ENCODE assay signal across 7 mouse cellular contexts in the genomic region with DNA sequence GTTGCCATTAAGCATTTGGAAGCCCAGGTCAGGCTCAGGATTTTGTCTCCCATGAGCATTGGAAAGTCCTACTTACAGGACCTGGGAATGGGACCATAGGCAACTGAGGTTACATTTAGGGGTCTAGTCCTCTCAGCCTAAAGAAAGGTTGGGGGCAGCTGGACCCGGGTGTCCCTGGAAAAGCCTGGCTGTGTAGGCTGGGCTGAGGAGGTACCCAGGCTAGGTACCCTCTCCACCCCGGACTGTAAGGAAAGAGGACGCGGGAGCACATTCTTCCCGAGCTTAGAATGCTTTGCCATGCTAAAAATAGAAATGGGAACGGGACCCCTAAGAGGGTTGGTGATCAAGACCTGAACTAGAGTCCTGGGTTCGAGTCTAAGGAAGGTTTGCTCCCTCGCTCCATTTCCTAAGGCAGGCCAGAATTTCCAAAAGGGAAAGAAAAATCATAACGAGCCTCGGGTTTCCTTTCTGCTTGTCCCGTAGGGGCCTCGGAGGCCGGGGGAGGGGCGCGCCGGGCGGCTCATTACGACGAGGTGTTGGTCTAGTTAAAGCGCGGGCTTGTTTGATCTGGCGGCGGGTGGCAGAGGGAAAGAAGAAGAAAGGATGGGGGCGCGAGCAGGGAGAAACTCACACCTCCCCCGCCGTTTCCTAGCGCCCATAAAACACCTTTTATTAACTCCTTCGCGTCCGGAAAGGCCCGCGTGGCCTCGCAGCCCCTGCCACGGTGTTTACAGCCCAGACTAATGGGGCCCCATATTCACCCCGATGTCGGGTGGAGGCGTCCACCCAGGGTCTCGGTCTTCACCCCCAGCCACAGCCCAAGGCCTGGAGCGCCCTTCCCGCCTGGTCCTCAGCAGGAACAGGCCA. TPM values are rescaled to one million over a fixed set of nuclear protein-coding genes. Genes with fewer than 3 reads are reported as not detected.
DNase-seq lines count a peak whose midpoint lies in the region; ATAC-seq and TF ChIP-seq lines count a peak whose summit lies in the region.

No protein-coding gene starts in this region.

- H3K4me2 ChIP-seq in liver, embryonic 14.5 days (ENCODE audit: low read depth) = peak overlapping the region; percentile 13; the same call in 1 of the 2 replicates

- H3K27ac ChIP-seq in liver, embryonic 14.5 days = no peak overlapping the region

- TF ChIP-seq CTCF in liver, embryonic 14.5 days (IDR thresholded peaks at IDR 0.05; ENCODE audit: low read depth) = no peak

- TF ChIP-seq EP300 in liver, embryonic 14.5 days (IDR thresholded peaks at IDR 0.05; ENCODE audit: low read depth) = no peak

- no peak overlapping the region for H3K9ac ChIP-seq in liver, embryonic 14.5 days (replicated peaks)

- peaks cover 70% of the 10 kb centered on the region for H3K27me3 ChIP-seq in liver, embryonic 14.5 days (ENCODE audit: control insufficient read depth, insufficient read depth, low read length)

- peak; percentile 37 for DNase-seq in retina, postnatal 1 day
- DNase-seq in retina, embryonic 14.5 days (ENCODE audit: low spot score) = no peak
- peak; percentile 72 for DNase-seq in forelimb bud, embryonic 11.5 days (ENCODE audit: low read depth, low spot score)
- no peak for DNase-seq in liver, embryonic 14.5 days (ENCODE audit: low read depth in 3 of 3, low spot score in 3 of 3)
- peak; percentile 54 for DNase-seq in thymus, postnatal 25 days
- DNase-seq in right cerebral cortex, adult 18-20 months = no peak
- DNase-seq in ovary, postnatal 10 days (ENCODE audit: low spot score) = no peak

- no peaks in the 10 kb centered on the region for H3K9me3 ChIP-seq in liver, embryonic 14.5 days (ENCODE audit: control insufficient read depth, low read length)

- no peaks in the 10 kb centered on the region for H3K4me1 ChIP-seq in liver, embryonic 14.5 days (replicated peaks; ENCODE audit: control insufficient read depth in 2 of 2, insufficient read depth in 2 of 2, low read length in 1 of 2)

- no peaks in the 10 kb centered on the region for H3K36me3 ChIP-seq in liver, embryonic 14.5 days (replicated peaks; ENCODE audit: control insufficient read depth, insufficient read depth, low read depth)

- peak overlapping the region in 1 of 2 experiments; percentile 25; a peak in 2 of 4 replicates for H3K4me3 ChIP-seq in liver, embryonic 14.5 days (ENCODE audit: insufficient read depth in 1 of 2, low read depth in 2 of 2, low read length in 2 of 2)

- WGBS in liver, embryonic 14.5 days (ENCODE audit: insufficient replicate concordance) = 1% methylated on average over 41 of the region's 41 CpGs

- ATAC-seq in liver, embryonic 14.5 days (ENCODE audit: insufficient read depth) = no peak

RNA-seq across cellular contexts. Expression of a gene that starts 5.3 kb away (rescaled TPM):
- 0.19 and 0.32 TPM in 2 replicates for polyA plus RNA-seq in liver, embryonic 14.5 days (2012; rRNA removed)
- polyA plus RNA-seq in liver, embryonic 14.5 days (2014; fragmentation: Nextera tagmentation; extraction: Ambion mirVana) = 0.18 TPM in 1 of 2 replicates, not detected in the other

RNA-seq across cellular contexts. Expression of a gene that starts 25.8 kb away (rescaled TPM):
- 3.9 and 6.6 TPM in 2 replicates for polyA plus RNA-seq in liver, embryonic 14.5 days (2012; rRNA removed)
- 4.0 and 5.0 TPM in 2 replicates for polyA plus RNA-seq in liver, embryonic 14.5 days (2014; fragmentation: Nextera tagmentation; extraction: Ambion mirVana)

Comparison
In these comparisons a context has a peak if more than half of its experiments do, and no peak if none do; other contexts are left out.
1. DNase-seq: peak in retina, postnatal 1 day (single experiment), forelimb bud, embryonic 11.5 days (single experiment) and thymus, postnatal 25 days (single experiment); none in retina, embryonic 14.5 days (single experiment), liver, embryonic 14.5 days (0 of 3), right cerebral cortex, adult 18-20 months (single experiment) and ovary, postnatal 10 days (single experiment).